Mouse (Mus musculus) liver, embryonic 14.5 days (tissue): ENCODE measurements around the gene Ppp2r1b.

Source experiments
- CTCF ChIP-seq: IDR thresholded peaks from 2 replicates; pipeline ENCODE4 v1.5.1; 2016; ENCODE audit warnings: antibody characterized with exemption, low read depth, control low read depth
- EP300 ChIP-seq: IDR thresholded peaks from 2 replicates; pipeline ENCODE4 v1.6.1; 2016; ENCODE audit warnings: antibody characterized with exemption, low read depth

- no peak for TF ChIP-seq CTCF
- TF ChIP-seq EP300 = no peak
Observed at GRCm38 (mm10) chr9:50900026-50900920, 55.2 kb downstream of the Ppp2r1b start.
